Mouse (Mus musculus) effector memory CD4-positive, alpha-beta T cell, adult 7 months (primary cell): ENCODE data around the gene Ednrb. TPM values are rescaled to one million over a fixed set of nuclear protein-coding genes. Genes with fewer than 3 reads are reported as not detected.

Experiments
- polyA plus RNA-seq: library from polyadenylated mRNA; unstranded; fragments of 100-300 nt; shearing (Covaris generic); gene quantifications from one replicate; pipeline ENCODE4 v1.2.1, GENCODE M21; 2017

Ednrb gene
- polyA plus RNA-seq = 0.28 TPM

GRCm38 (mm10) chr14:103844011-103844549 lies at the start of gene Ednrb:
Ednrb (minus strand) TSS chr14:103844402.

Other genes starting within 250 kb of the Ednrb start
- gene Slain1, start 194.2 kb downstream of the Ednrb start, polyA plus RNA-seq = 95.4 TPM